Mouse (Mus musculus): ENCODE data around the gene Rnf169. TPM values are rescaled to one million over a fixed set of nuclear protein-coding genes. Genes with fewer than 3 reads are reported as not detected.

The Rnf169 gene
- total and polyA plus RNA-seq, 2 experiments from 2014 or later = 4.3 to 23.6 TPM

DNA sequence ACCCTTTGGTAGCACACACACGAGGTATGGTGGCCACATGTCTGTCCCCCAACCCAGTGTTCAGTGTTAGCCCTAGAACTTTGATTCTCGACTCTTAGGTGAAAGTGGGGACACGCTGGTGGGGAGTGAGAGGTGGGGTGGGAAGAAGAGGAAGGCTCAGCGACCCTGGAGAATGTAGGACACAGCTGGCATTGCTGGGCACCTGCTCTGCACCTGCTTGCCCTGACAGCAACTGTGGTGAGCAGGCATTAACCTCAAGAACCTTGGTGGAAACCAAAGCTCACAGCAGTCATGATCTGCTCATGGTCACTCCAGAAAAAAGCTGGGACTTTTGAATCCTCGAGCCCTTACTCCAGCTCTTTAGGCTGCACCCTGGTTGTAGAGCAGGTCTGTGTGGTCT lies 69.2 kb downstream of the Rnf169 start:
- 89% methylated on average over 5 of the region's 5 CpGs for WGBS
- DNase-seq (no peak), ATAC-seq (no peak)
- Histone ChIP-seq H3K36me3 (ENCODE audit: insufficient read depth) (no peaks in the 10 kb centered on the region), H3K4me2 (ENCODE audit: low read depth) (no peak overlapping the region), H3K27me3 (ENCODE audit: insufficient read depth, low read length) (no peaks in the 10 kb centered on the region), H3K9ac (no peak overlapping the region), H3K4me3 (ENCODE audit: low read depth, low read length) (no peak overlapping the region), H3K9me3 (ENCODE audit: low read length) (no peaks in the 10 kb centered on the region), H3K27ac (ENCODE audit: low read depth, low read length) (no peak overlapping the region), H3K4me1 (ENCODE audit: insufficient read depth) (no peaks in the 10 kb centered on the region)
- no peak for TF ChIP-seq CTCF (IDR thresholded peaks at IDR 0.05; ENCODE audit: low read depth)

DNA sequence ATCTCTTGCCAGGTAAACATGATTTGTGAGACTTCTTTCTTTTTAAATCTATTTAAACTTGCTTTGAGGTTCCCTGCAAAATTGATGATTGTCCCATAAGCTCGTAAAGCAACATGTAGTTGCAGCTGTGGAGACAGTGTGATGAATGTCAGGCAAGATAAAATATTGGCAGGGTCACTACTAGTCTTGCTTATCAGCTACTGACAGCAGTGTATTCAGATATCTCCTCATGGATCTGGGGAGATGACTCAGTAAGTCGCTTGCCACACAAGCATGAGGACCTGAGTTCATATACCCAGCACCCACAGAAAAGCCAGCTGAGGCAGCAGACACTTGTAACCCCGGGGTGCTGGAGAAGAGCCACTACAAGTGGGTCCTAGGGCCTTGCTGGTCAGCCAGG lies 72.8 kb downstream of the Rnf169 start:
- H3K4me3 ChIP-seq (ENCODE audit: low read depth, low read length) = no peak overlapping the region
- no peaks in the 10 kb centered on the region for H3K36me3 ChIP-seq (ENCODE audit: insufficient read depth)
- H3K9me3 ChIP-seq (ENCODE audit: low read length) = no peaks in the 10 kb centered on the region
- no peak for ATAC-seq
- no peak overlapping the region for H3K4me2 ChIP-seq (ENCODE audit: low read depth)
- TF ChIP-seq CTCF (IDR thresholded peaks at IDR 0.05; ENCODE audit: low read depth) = no peak
- no peaks in the 10 kb centered on the region for H3K27me3 ChIP-seq (ENCODE audit: insufficient read depth, low read length)
- no peaks in the 10 kb centered on the region for H3K4me1 ChIP-seq (ENCODE audit: insufficient read depth)
- H3K9ac ChIP-seq = no peak overlapping the region
- no peak overlapping the region for H3K27ac ChIP-seq (ENCODE audit: low read depth, low read length)
- 92% methylated on average over 3 of the region's 3 CpGs for WGBS
- no peak for DNase-seq

DNA sequence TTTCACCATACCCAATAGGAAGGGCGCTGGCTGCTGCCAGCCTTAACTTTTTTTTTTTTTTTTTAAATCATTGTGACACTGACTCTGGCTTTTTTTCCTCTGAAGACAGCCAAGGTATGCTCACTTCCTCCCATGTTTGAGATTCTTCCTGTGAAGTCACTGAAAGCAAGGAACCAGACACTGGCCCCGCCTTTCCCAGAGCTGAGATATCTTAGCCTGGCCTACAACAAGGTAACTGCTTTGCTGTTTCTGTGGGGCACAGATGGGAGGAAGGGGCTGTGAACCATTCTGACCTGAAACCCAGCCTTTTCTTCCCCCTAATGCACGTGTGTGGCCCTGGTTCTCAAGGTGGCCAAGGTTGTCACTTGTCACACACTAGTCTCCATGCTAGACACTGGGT lies 73.9 kb downstream of the Rnf169 start:
- no peak for DNase-seq
- WGBS = 86% methylated on average over 3 of the region's 3 CpGs
- TF ChIP-seq CTCF (IDR thresholded peaks at IDR 0.05; ENCODE audit: low read depth) = no peak
- ATAC-seq = no peak
- Histone ChIP-seq H3K9ac (no peak overlapping the region), H3K27me3 (ENCODE audit: insufficient read depth, low read length) (no peaks in the 10 kb centered on the region), H3K4me2 (ENCODE audit: low read depth) (no peak overlapping the region), H3K36me3 (ENCODE audit: insufficient read depth) (no peaks in the 10 kb centered on the region), H3K9me3 (ENCODE audit: low read length) (no peaks in the 10 kb centered on the region), H3K4me3 (ENCODE audit: low read depth, low read length) (no peak overlapping the region), H3K4me1 (ENCODE audit: insufficient read depth) (no peaks in the 10 kb centered on the region), H3K27ac (ENCODE audit: low read depth, low read length) (no peak overlapping the region)

DNA sequence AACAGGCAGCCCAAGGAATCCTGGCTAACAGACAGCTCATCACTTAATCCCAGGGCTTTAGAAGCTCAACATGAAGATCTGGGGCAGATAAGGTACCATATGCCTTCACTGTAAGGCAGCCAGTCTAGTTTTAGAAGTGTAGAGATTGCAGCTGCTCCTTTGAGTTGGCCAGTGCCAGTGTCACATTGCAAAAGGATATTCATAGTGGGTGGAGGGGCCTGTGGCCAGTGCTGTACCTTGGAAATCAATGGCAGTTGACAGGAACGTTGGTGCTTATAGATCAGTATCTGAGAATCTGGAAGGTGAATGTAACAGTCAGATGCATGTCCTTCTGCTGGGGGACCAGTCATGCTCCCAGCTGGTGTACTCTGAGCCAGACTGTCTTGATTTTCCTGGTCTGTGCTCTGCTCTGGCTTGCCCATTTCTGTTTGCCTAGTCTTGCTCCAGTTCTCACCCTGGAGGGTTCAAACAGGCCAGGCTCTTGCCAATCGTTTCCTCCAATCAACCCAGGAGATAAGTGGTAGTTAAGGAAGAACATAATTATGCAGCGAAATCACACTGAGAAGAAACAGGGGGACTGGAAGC lies 75.7 kb downstream of the Rnf169 start:
- Histone ChIP-seq H3K4me1 (ENCODE audit: insufficient read depth) (no peaks in the 10 kb centered on the region), H3K9me3 (ENCODE audit: low read length) (no peaks in the 10 kb centered on the region), H3K27ac (ENCODE audit: low read depth, low read length) (0 out of 2 replicates have a peak overlapping the region, but pooled peaks have one; percentile 15), H3K4me3 (ENCODE audit: low read depth, low read length) (no peak overlapping the region), H3K4me2 (ENCODE audit: low read depth) (no peak overlapping the region), H3K27me3 (ENCODE audit: insufficient read depth, low read length) (no peaks in the 10 kb centered on the region), H3K9ac (no peak overlapping the region), H3K36me3 (ENCODE audit: insufficient read depth) (no peaks in the 10 kb centered on the region)
- DNase-seq (no peak), ATAC-seq (peak; percentile 58)
- no peak for TF ChIP-seq CTCF (IDR thresholded peaks at IDR 0.05; ENCODE audit: low read depth)
- WGBS = 59% methylated on average over 3 of the region's 3 CpGs

DNA sequence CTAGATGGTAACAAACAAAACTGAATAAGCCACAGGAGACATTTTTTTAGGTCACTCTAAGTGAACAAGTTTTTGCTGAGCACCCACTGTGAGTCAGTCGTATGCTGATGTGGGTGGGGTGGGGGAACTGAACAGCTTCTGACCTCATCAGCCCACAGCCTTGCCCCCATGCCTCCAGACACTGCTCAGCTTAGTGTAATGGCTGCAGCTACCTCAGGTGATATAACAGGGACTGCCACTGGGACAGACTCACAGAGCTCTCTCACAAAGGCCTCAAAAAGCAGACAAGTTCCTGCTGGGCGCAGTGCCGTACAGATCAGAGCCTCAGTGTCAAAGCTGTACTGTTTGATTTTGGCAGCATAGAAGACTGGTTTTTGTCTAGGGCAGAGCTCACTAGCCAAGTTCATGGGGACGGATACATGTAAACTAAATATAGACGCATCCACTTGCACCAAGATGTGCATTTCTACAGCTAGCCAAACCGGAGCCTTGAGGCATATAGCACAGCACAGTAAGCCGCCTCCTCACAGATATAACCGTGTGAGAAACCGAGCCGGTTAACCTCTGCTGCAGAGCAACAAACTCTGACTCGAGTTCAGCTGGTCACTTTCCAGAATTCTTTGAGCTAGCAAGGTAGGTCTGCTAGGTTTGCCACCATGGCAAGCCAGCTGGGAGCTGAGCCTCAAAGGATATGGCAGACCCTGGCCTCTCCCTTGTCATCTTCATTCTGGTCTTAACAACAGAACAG lies 77.2 kb downstream of the Rnf169 start:
- H3K27ac ChIP-seq (ENCODE audit: low read depth, low read length) = no peak overlapping the region
- H3K27me3 ChIP-seq (ENCODE audit: insufficient read depth, low read length) = no peaks in the 10 kb centered on the region
- ATAC-seq (peak; percentile 40; the same call in 1 of the 2 replicates), DNase-seq (no peak)
- TF ChIP-seq CTCF (IDR thresholded peaks at IDR 0.05; ENCODE audit: low read depth) = no peak
- H3K36me3 ChIP-seq (ENCODE audit: insufficient read depth) = no peaks in the 10 kb centered on the region
- WGBS = 63% methylated on average over 11 of the region's 11 CpGs
- H3K4me1 ChIP-seq (ENCODE audit: insufficient read depth) = no peaks in the 10 kb centered on the region
- no peaks in the 10 kb centered on the region for H3K9me3 ChIP-seq (ENCODE audit: low read length)
- no peak overlapping the region for H3K4me2 ChIP-seq (ENCODE audit: low read depth)
- H3K9ac ChIP-seq = no peak overlapping the region
- no peak overlapping the region for H3K4me3 ChIP-seq (ENCODE audit: low read depth, low read length)

DNA sequence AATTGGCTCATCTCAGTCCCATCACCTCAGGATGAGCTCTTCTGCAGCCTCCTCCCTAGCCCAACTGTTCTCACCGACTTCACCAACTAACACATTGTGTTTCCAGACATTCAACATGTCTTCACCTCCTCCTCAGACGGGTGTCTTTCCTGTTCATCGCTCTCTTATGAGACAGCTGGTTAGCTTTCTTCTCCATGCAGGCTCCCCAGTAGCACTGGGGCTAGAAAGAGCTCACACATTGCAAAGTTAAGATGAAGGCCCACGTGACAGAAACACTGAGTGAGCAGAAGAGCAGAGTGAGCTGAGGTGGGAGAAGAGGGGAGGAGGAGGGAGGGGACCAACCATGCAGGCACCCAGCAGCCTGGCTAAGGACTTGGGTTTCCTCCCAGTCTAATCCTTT lies 78.0 kb downstream of the Rnf169 start:
- no peak for DNase-seq
- WGBS = 63% methylated on average over 4 of the region's 4 CpGs

DNA sequence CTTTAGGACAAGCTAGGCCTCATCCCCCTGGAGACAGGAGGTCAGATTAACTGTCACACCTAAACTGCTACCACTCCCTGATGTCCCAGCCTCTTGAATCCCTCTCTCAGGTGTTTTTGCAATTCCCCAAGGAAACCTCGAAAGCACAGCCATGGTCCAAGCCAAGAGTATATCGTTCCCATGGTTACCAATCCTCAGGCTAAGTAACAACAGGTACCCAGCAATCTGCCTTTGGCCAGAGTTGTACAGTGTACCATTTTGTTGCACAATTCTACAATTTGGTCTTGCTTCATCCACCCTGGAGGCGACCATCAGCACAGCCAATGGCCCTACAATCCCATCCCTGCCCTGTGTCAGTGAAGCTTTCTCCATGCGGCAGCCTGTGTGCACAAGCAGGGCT lies 83.3 kb downstream of the Rnf169 start:
- no peak overlapping the region for H3K27ac ChIP-seq (ENCODE audit: low read depth, low read length)
- H3K9me3 ChIP-seq (ENCODE audit: low read length) = no peaks in the 10 kb centered on the region
- WGBS = 79% methylated on average over 4 of the region's 4 CpGs
- no peaks in the 10 kb centered on the region for H3K36me3 ChIP-seq (ENCODE audit: insufficient read depth)
- 0 out of 2 replicates have a peak, but pooled peaks cover 7% of the 10 kb centered on the region for H3K4me1 ChIP-seq (ENCODE audit: insufficient read depth)
- H3K4me3 ChIP-seq (ENCODE audit: low read depth, low read length) = no peak overlapping the region
- TF ChIP-seq CTCF (IDR thresholded peaks at IDR 0.05; ENCODE audit: low read depth) = no peak
- no peak for ATAC-seq
- no peak for DNase-seq
- H3K4me2 ChIP-seq (ENCODE audit: low read depth) = no peak overlapping the region
- H3K27me3 ChIP-seq (ENCODE audit: insufficient read depth, low read length) = no peaks in the 10 kb centered on the region
- H3K9ac ChIP-seq = no peak overlapping the region

More for the DNA sequence above, 78.0 kb downstream of the Rnf169 start:
- no peak overlapping the region for H3K4me3 ChIP-seq (ENCODE audit: low read depth, low read length)
- TF ChIP-seq CTCF (IDR thresholded peaks at IDR 0.05; ENCODE audit: low read depth) = no peak
- H3K36me3 ChIP-seq (ENCODE audit: insufficient read depth) = no peaks in the 10 kb centered on the region
- H3K27me3 ChIP-seq (ENCODE audit: insufficient read depth, low read length) = no peaks in the 10 kb centered on the region
- H3K27ac ChIP-seq (ENCODE audit: low read depth, low read length) = no peak overlapping the region
- H3K9ac ChIP-seq = no peak overlapping the region
- H3K4me2 ChIP-seq (ENCODE audit: low read depth) = no peak overlapping the region
- no peak for ATAC-seq
- H3K9me3 ChIP-seq (ENCODE audit: low read length) = no peaks in the 10 kb centered on the region
- H3K4me1 ChIP-seq (ENCODE audit: insufficient read depth) = no peaks in the 10 kb centered on the region

All from forebrain, postnatal 0 days (tissue).